Mouse (Mus musculus) ES-Bruce4 (cell line): Measurements from ENCODE around the gene Emid1. TPM values are rescaled to one million over a fixed set of nuclear protein-coding genes. Genes with fewer than 3 reads are reported as not detected.

Experiments used
- H3K27ac ChIP-seq: 2 replicates; pipeline ENCODE4 v1.5.1; 2012; ENCODE audit warnings: low read length, inconsistent platforms; ENCODE audit not compliant: insufficient read depth
- H3K27me3 ChIP-seq: 2 replicates; pipeline ENCODE4 v1.6.1; 2012; ENCODE audit warnings: mild to moderate bottlenecking, low read length, inconsistent platforms; ENCODE audit not compliant: control insufficient read depth, poor library complexity, insufficient read depth, severe bottlenecking
- H3K36me3 ChIP-seq: 2 replicates; pipeline ENCODE4 v1.6.1; 2012; ENCODE audit warnings: inconsistent platforms, mild to moderate bottlenecking, low read length, moderate library complexity; ENCODE audit not compliant: control insufficient read depth, poor library complexity, insufficient read depth, severe bottlenecking
- H3K4me1 ChIP-seq: one replicate; pipeline ENCODE4 v1.8.1; 2011; ENCODE audit warnings: low read length; ENCODE audit not compliant: control insufficient read depth, insufficient read depth
- H3K4me3 ChIP-seq: 2 replicates; pipeline ENCODE4 v1.5.1; 2011; ENCODE audit warnings: low read depth, mild to moderate bottlenecking, low read length
- H3K9ac ChIP-seq: 2 replicates; pipeline ENCODE4 v1.6.1; 2012; ENCODE audit warnings: low read depth, mild to moderate bottlenecking, inconsistent platforms; ENCODE audit not compliant: poor library complexity, severe bottlenecking
- H3K9me3 ChIP-seq: replicated peaks from 2 replicates; pipeline ENCODE4 v1.6.1; 2012; ENCODE audit warnings: mild to moderate bottlenecking, low read length, inconsistent platforms; ENCODE audit not compliant: control insufficient read depth, poor library complexity, insufficient read depth, severe bottlenecking
- CTCF ChIP-seq: IDR thresholded peaks from one replicate; pipeline ENCODE4 v1.8.1; 2011; ENCODE audit warnings: low read depth, low read length
- EP300 ChIP-seq: IDR thresholded peaks from 2 replicates; pipeline ENCODE4 v1.6.1; 2011; ENCODE audit warnings: low read depth, low read length; ENCODE audit not compliant: insufficient read depth
- POLR2A ChIP-seq: IDR thresholded peaks from one replicate; pipeline ENCODE4 v1.8.1; 2011; ENCODE audit warnings: low read length; ENCODE audit not compliant: insufficient read depth
- polyA plus RNA-seq: library from polyadenylated mRNA; stranded (reverse); fragments of >200 nt; gene quantifications from 2 replicates; pipeline ENCODE4 v1.2.4, GENCODE M21; 2011; ENCODE audit warnings: low read depth; ENCODE audit not compliant: missing spikeins, insufficient read depth, insufficient read length

Emid1 gene
- polyA plus RNA-seq, 1 experiment: 6.7 TPM

DNA sequence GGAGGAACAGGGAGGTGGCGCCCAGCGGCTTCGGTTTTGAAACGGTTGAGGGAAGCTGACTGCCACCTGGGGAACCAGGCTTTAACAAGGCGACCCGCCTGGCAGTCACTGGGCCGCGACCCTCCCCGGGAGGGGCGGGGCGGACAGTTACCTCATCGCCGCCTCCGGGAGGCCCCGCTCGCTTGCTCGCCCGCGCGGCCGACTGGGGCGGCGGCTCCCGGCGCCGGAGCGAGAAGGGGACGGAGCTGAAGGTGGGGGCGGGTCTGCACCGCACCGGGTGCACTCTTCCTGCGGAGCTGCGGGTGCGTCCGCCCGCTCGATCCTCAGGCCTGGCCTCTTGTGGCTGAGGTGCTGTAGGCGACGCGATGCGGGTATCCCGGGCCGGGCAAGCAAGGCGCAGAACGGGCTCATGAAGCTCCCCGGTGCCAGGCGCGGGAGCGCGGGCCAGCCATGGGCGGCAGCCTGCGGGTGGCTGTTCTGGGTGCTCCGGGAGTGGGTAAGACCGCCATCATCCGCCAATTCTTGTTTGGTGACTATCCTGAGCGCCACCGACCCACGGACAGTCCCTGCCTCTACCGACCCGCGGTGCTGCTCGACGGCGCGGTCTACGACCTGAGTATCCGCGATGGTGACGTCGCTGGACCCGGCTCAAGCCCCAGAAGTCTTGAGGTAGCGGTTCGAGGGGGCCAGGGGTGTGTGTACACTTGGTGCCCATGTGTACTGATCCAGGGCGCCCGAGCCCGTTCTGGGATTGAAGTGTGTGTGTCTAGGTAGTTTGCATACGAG, 94.0 kb downstream of the Emid1 start, which contains the start of gene Rasl10a:
Gene Rasl10a, plus strand, starts transcription at position 273 of the 786 bp plus-strand sequence.
- peak within 1 kb of the TSS; percentile 62 for H3K9ac ChIP-seq
- peaks cover 14% of the 10 kb centered on the region for H3K4me1 ChIP-seq
- H3K27me3 ChIP-seq: 0 out of 2 replicates have a peak, but pooled peaks cover 3% of the 10 kb centered on the region
- H3K36me3 ChIP-seq: no peaks in the 10 kb centered on the region
- TF ChIP-seq CTCF (no peak), POLR2A (no peak), EP300 (no peak)
- H3K27ac ChIP-seq: no peak within 1 kb of the TSS
- H3K4me3 ChIP-seq: peak within 1 kb of the TSS; percentile 64
- H3K9me3 ChIP-seq: no peaks in the 10 kb centered on the region

DNA sequence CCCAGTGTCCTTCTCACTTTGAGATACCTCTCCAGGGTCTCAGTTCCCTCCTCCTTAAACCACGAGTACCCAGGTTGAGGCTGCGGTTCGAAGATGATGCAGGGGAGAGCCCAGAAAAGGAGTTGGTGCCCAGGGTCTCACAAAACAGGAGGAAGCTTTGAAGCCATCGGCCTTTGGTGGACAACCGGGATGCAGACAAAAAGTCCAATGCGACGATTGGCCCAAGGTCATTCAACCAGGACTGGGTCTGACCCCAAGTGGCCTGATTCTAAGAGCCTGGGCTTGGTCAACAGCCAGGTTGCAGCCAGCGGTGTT, 94.6 kb downstream of the Emid1 start:
- Histone ChIP-seq H3K4me3 (peak overlapping the region; percentile 64), H3K36me3 (no peaks in the 10 kb centered on the region), H3K4me1 (peaks cover 12% of the 10 kb centered on the region), H3K27me3 (0 out of 2 replicates have a peak, but pooled peaks cover 3% of the 10 kb centered on the region), H3K9ac (peak overlapping the region; percentile 62), H3K9me3 (no peaks in the 10 kb centered on the region), H3K27ac (no peak overlapping the region)
- no peak for TF ChIP-seq EP300

- H3K4me3 ChIP-seq: no peak overlapping the region
- H3K9me3 ChIP-seq: no peaks in the 10 kb centered on the region
- no peak overlapping the region for H3K27ac ChIP-seq
- H3K36me3 ChIP-seq: no peaks in the 10 kb centered on the region
- no peak overlapping the region for H3K9ac ChIP-seq
- peaks cover 13% of the 10 kb centered on the region for H3K4me1 ChIP-seq
- TF ChIP-seq EP300: no peak
- TF ChIP-seq CTCF: no peak
- no peak for TF ChIP-seq POLR2A
- H3K27me3 ChIP-seq: 0 out of 2 replicates have a peak, but pooled peaks cover 3% of the 10 kb centered on the region
Measured at GRCm38 (mm10) chr11:5057064-5057463, 95.0 kb downstream of the Emid1 start.

Other genes starting within 250 kb of the Emid1 start
- 1.5 and 2.2 TPM in 2 replicates for gene Nefh, start 204.2 kb downstream of the Emid1 start, polyA plus RNA-seq
- gene Ap1b1, start 165.4 kb downstream of the Emid1 start, polyA plus RNA-seq: 55.4 and 61.2 TPM in 2 replicates
- gene Rasl10a, start 94.1 kb downstream of the Emid1 start, polyA plus RNA-seq: 4.2 and 4.4 TPM in 2 replicates
- gene Gas2l1, start 86.9 kb downstream of the Emid1 start, polyA plus RNA-seq: 28.4 and 31.8 TPM in 2 replicates
- gene Rhbdd3, start 53.3 kb downstream of the Emid1 start, polyA plus RNA-seq: 18.3 and 20.3 TPM in 2 replicates
- 1,045 and 1,093 TPM in 2 replicates for gene Ewsr1, start 53.0 kb downstream of the Emid1 start, polyA plus RNA-seq
- gene Kremen1, start 109.3 kb upstream of the Emid1 start, polyA plus RNA-seq: 27.8 and 30.2 TPM in 2 replicates